Mouse (Mus musculus) myocyte (in vitro differentiated cells): ENCODE measurements around the gene Rubcn. TPM values are rescaled to one million over a fixed set of nuclear protein-coding genes. Genes with fewer than 3 reads are reported as not detected.

Experiments
- H3K27me3 ChIP-seq: one replicate; pipeline ENCODE4 v1.6.1; 2011; ENCODE audit not compliant: control insufficient read depth, insufficient read depth, insufficient read length
- H3K36me3 ChIP-seq: one replicate; pipeline ENCODE4 v1.6.1; 2011; ENCODE audit not compliant: control insufficient read depth, insufficient read depth
- H3K4me2 ChIP-seq: one replicate; pipeline ENCODE4 v1.6.1; 2011; ENCODE audit warnings: low read depth, control low read depth
- H3K4me3 ChIP-seq: one replicate; pipeline ENCODE4 v1.5.1; 2011; ENCODE audit warnings: mild to moderate bottlenecking, control low read depth, moderate library complexity
- H3K79me2 ChIP-seq: one replicate; pipeline ENCODE4 v1.6.1; 2011; ENCODE audit not compliant: control insufficient read depth, insufficient read depth
- H3ac ChIP-seq: one replicate; pipeline ENCODE4 v1.6.1; 2011; ENCODE audit not compliant: control insufficient read depth, insufficient read length
- CEBPB ChIP-seq: IDR thresholded peaks from 2 replicates; pipeline ENCODE4 v1.6.1; 2011; ENCODE audit warnings: mild to moderate bottlenecking, moderate library complexity; ENCODE audit not compliant: poor library complexity, insufficient read depth, severe bottlenecking
- E2F4 ChIP-seq: IDR thresholded peaks from one replicate; pipeline ENCODE4 v1.6.1; 2011; ENCODE audit warnings: mild to moderate bottlenecking, control low read depth, moderate library complexity; ENCODE audit not compliant: insufficient read depth
- MAX ChIP-seq: IDR thresholded peaks from one replicate; pipeline ENCODE4 v1.6.1; 2011; ENCODE audit warnings: low read depth, mild to moderate bottlenecking, control low read depth
- MYOD1 ChIP-seq, 3 experiments: IDR thresholded peaks; one replicate each; pipeline ENCODE4 v1.6.1; 2011; ENCODE audit warnings: control low read depth in 2 of 3, low read depth in 2 of 3, mild to moderate bottlenecking in 2 of 3, moderate library complexity in 1 of 3; ENCODE audit not compliant: insufficient read length in 2 of 3, control insufficient read depth in 1 of 3
- MYOG ChIP-seq, 3 experiments: IDR thresholded peaks; one replicate each; pipeline ENCODE4 v1.6.1; 2011; ENCODE audit warnings: control low read depth in 2 of 3, low read depth in 2 of 3, mild to moderate bottlenecking in 2 of 3; ENCODE audit not compliant: insufficient read length in 2 of 3, control insufficient read depth in 1 of 3, insufficient read depth in 1 of 3
- POLR2A ChIP-seq: IDR thresholded peaks from one replicate; pipeline ENCODE4 v1.6.1; 2011; ENCODE audit warnings: low read depth, mild to moderate bottlenecking, control low read depth, moderate library complexity; ENCODE audit not compliant: insufficient read length
- POLR2AphosphoS2 ChIP-seq: IDR thresholded peaks from one replicate; pipeline ENCODE4 v1.6.1; 2011; ENCODE audit warnings: low read depth, control low read depth; ENCODE audit not compliant: insufficient read length
- REST ChIP-seq: IDR thresholded peaks from one replicate; pipeline ENCODE4 v1.6.1; 2011; ENCODE audit warnings: mild to moderate bottlenecking, control low read depth, moderate library complexity; ENCODE audit not compliant: insufficient read depth, insufficient read length
- SRF ChIP-seq: IDR thresholded peaks from one replicate; pipeline ENCODE4 v1.6.1; 2011; ENCODE audit warnings: low read depth; ENCODE audit not compliant: control insufficient read depth, insufficient read length
- TCF12 ChIP-seq: IDR thresholded peaks from one replicate; pipeline ENCODE4 v1.6.1; 2011; ENCODE audit warnings: mild to moderate bottlenecking, control low read depth; ENCODE audit not compliant: poor library complexity, insufficient read depth, severe bottlenecking
- TCF3 ChIP-seq: IDR thresholded peaks from one replicate; pipeline ENCODE4 v1.6.1; 2011; ENCODE audit warnings: low read depth, control low read depth; ENCODE audit not compliant: insufficient read length
- USF1 ChIP-seq: IDR thresholded peaks from one replicate; pipeline ENCODE4 v1.6.1; 2011; ENCODE audit warnings: low read depth, mild to moderate bottlenecking, control low read depth, moderate library complexity
- polyA plus RNA-seq: library from polyadenylated mRNA; unstranded; fragments of >200 nt; fragmentation: generic; extraction: Trizol; gene quantifications from one replicate; pipeline ENCODE4 v1.2.1, GENCODE M21; 2012; ENCODE audit warnings: missing spikeins

The Rubcn gene
- polyA plus RNA-seq, 1 experiment, result 34.0 TPM

DNA sequence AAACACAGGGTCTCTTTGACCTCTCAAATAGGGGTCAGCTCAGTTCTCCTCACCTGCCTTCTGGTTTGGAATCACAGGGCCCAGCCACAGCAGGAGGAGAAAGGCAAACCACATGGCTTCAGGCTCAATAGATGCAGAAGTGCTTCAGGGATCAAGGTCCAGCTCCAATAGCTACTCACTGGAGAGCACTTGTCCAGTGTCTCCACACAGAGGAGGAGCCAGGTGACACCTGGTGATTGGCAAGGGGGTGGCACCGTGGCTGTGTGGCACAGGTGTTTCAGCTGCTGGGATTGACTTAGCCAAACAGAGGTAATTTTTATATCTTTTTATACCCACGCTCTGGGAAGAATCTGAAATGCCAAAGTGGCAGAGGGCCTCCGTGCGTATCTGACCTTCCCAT lies 67.2 kb downstream of the Rubcn start, which contains the start of gene Smbd1:
Gene Smbd1, minus strand, starts transcription at position 157 of the 400 bp plus-strand sequence.
- Histone ChIP-seq H3ac (no peak within 1 kb of the TSS), H3K4me3 (no peak within 1 kb of the TSS), H3K27me3 (no peaks in the 10 kb centered on the region), H3K4me2 (no peak within 1 kb of the TSS), H3K36me3 (no peaks in the 10 kb centered on the region), H3K79me2 (no peaks in the 10 kb centered on the region)
- TF ChIP-seq MYOD1 (IDR thresholded peaks at IDR 0.05; ENCODE audit: control insufficient read depth in 1 of 3, insufficient read length in 2 of 3, low read depth in 2 of 3), result no peak
- no peak for TF ChIP-seq POLR2A
- no peak for TF ChIP-seq MAX
- no peak for TF ChIP-seq POLR2AphosphoS2
- no peak for TF ChIP-seq E2F4
- TF ChIP-seq TCF12, result no peak
- TF ChIP-seq SRF, result no peak
- TF ChIP-seq REST, result no peak
- TF ChIP-seq MYOG (IDR thresholded peaks at IDR 0.05; ENCODE audit: control insufficient read depth in 1 of 3, insufficient read depth in 1 of 3, insufficient read length in 2 of 3, low read depth in 2 of 3), result no peak
- no peak for TF ChIP-seq USF1

DNA sequence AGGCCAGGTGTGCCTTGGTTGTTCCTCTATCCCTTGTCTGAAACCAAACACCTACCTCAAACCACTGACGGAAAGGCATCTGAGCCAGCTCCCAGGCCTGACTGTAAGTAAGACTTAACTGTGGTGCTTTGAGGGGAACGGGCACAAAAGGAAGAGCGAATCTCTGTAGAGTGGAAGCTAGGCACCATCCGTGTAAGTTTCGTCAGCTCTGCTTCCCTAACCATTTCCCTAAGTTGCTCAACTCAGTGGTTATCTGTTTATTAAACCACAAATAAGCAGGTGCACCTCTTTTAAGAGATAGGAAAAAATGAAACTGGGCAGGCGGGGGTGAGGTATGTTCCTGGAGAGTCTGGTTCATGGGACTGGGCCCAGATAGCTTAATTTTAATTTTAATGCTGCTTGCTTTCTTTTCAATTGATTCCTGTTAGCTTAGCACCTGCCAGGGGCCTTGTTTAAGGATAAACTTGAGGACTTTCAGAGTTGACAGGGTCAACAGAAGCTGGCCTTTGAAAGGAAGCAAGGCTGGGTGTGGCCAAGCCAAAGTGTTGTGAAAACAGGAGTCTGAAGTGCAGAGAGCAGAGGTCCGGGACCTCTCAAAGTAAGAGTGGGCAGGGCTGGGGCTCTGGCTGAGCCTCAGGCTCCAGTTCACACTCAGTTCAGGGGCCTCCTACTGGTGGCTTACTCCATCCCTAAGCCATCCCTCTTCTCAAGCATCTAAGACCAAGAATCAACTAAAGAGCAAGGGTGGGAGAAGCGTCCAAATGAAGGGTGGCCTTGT lies 70.0 kb downstream of the Rubcn start:
- Histone ChIP-seq H3K36me3 (no peaks in the 10 kb centered on the region), H3K4me3 (no peak overlapping the region), H3K4me2 (no peak overlapping the region), H3ac (no peak overlapping the region), H3K27me3 (no peaks in the 10 kb centered on the region), H3K79me2 (no peaks in the 10 kb centered on the region)
- TF ChIP-seq MYOD1 (IDR thresholded peaks at IDR 0.05; ENCODE audit: control insufficient read depth in 1 of 3, insufficient read length in 2 of 3, low read depth in 2 of 3), result no peak

DNA sequence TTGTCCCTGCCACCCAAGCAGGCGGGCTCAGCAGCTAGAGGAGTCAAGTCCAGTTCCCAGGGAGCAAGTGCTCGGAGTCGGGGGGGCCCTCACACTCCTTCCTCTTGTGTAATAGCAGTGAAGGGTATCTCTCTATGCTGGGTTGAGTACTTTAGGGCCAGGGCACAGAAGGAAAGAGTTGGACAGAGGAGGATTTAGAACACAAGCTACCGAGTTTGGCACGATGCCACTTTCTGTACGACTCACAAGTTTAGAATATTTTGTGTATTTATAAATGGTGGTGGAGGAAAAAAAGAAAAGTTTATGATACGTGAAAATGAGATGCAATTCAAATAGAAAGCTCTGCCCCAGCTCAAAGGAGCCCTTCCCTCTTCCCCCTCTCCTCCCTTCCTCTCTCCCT lies 72.4 kb downstream of the Rubcn start:
- H3K27me3 ChIP-seq, result no peaks in the 10 kb centered on the region
- H3ac ChIP-seq, result no peak overlapping the region
- no peaks in the 10 kb centered on the region for H3K79me2 ChIP-seq
- no peak overlapping the region for H3K4me3 ChIP-seq
- H3K4me2 ChIP-seq, result no peak overlapping the region
- no peaks in the 10 kb centered on the region for H3K36me3 ChIP-seq
- TF ChIP-seq MYOG (IDR thresholded peaks at IDR 0.05; ENCODE audit: control insufficient read depth in 1 of 3, insufficient read depth in 1 of 3, insufficient read length in 2 of 3, low read depth in 2 of 3) (no peak), TCF12 (no peak)

DNA sequence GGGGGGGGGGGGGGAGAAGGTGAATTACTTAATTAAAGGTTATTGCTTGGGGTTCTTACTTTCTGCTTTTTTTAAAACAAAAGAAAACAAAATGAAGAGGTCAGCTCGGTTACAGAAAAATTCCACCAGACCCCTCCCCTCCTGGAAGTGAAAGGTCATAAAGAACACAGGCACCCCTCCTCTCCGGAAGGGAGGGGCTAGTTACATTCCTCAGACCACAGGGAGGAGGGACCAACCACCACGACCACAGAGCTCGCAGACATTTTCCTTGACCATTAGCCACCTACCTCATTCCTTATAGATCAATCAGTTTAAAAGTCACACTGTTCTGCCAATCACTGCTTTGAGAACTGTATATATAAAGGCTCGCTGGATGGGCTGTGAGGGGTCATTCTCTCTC lies 73.7 kb downstream of the Rubcn start:
- no peaks in the 10 kb centered on the region for H3K79me2 ChIP-seq
- H3K27me3 ChIP-seq, result no peaks in the 10 kb centered on the region
- no peak overlapping the region for H3K4me3 ChIP-seq
- H3K36me3 ChIP-seq, result no peaks in the 10 kb centered on the region
- H3K4me2 ChIP-seq, result peak overlapping the region; percentile 44
- no peak overlapping the region for H3ac ChIP-seq
- no peak for TF ChIP-seq E2F4
- TF ChIP-seq POLR2AphosphoS2, result no peak
- no peak for TF ChIP-seq MYOD1 (IDR thresholded peaks at IDR 0.05; ENCODE audit: control insufficient read depth in 1 of 3, insufficient read length in 2 of 3, low read depth in 2 of 3)
- TF ChIP-seq TCF3, result no peak
- TF ChIP-seq USF1, result no peak
- no peak for TF ChIP-seq POLR2A
- TF ChIP-seq MYOG (IDR thresholded peaks at IDR 0.05; ENCODE audit: control insufficient read depth in 1 of 3, insufficient read depth in 1 of 3, insufficient read length in 2 of 3, low read depth in 2 of 3), result no peak
- no peak for TF ChIP-seq SRF
- no peak for TF ChIP-seq REST
- no peak for TF ChIP-seq MAX
- no peak for TF ChIP-seq TCF12
- no peak for TF ChIP-seq CEBPB

DNA sequence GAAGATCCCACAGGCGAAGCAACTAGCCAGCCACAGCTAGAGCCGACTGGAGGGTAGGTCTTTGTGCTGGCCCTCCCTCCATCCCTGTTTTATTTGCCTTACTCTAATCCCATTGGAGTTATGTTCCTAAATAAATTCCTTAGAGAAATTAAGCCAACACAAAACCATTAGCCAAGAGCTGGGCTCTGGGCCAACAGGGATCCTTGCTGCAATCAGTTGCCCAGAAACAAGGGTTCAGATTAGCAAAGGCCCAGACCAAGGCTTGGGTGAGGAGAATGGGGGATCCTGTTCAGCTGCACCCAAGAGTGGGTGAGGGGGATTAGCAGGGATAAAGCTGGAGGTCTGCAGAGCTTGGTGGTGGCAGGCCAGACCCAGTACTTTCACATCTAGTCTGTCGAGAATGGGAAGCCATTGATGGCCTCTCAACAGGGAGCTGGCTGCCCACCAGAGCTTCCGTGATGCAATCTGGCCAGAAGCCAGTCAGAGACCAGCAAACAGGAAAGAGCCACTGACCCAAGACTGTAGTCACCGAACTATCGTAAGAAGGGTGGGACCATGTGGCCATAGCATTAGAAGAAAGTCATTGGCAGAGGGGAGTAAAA lies 74.2 kb downstream of the Rubcn start:
- TF ChIP-seq E2F4 (no peak), CEBPB (peak; percentile 19; the same call in 1 of the 2 replicates)
- Histone ChIP-seq H3K4me3 (no peak overlapping the region), H3K27me3 (no peaks in the 10 kb centered on the region), H3K36me3 (no peaks in the 10 kb centered on the region), H3ac (no peak overlapping the region), H3K4me2 (peak overlapping the region; percentile 44), H3K79me2 (no peaks in the 10 kb centered on the region)
